Mouse (Mus musculus) cerebellum, adult 11 months (tissue): ENCODE results near the gene Hspb3.

Experiments used
- DNase-seq: peaks from one replicate; pipeline ENCODE4 v3.0.0; 2022

Hspb3 gene

GRCm38 (mm10) chr13:113634732-113635481 is 28.6 kb downstream of the Hspb3 start:
- DNase-seq = no peak

DNA sequence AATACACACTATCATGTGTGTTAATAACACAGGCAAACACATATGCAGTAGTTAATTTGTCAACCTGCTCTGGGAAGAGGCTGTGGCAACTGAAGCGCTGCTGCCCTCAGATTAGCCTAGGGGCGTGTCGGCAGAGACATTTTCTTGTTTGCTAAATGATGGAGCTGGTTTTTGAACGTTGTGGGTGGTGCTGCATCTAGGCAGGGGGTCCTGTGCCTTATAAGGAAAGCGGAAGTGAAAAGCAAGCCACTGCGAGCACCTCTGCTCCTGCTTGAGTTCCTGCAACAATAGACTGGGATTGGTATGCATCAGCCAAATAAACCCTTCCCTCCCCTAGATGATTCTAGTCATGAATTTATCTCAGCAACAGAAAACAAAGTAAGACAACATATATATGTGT is 31.0 kb downstream of the Hspb3 start:
- DNase-seq = no peak

- DNase-seq = no peak
Measured at GRCm38 (mm10) chr13:113627601-113628000, 35.9 kb downstream of the Hspb3 start.

- no peak for DNase-seq
Measured at GRCm38 (mm10) chr13:113622865-113623255, 40.6 kb downstream of the Hspb3 start.

- DNase-seq = no peak
Measured at GRCm38 (mm10) chr13:113622122-113622864, 41.2 kb downstream of the Hspb3 start.

DNA sequence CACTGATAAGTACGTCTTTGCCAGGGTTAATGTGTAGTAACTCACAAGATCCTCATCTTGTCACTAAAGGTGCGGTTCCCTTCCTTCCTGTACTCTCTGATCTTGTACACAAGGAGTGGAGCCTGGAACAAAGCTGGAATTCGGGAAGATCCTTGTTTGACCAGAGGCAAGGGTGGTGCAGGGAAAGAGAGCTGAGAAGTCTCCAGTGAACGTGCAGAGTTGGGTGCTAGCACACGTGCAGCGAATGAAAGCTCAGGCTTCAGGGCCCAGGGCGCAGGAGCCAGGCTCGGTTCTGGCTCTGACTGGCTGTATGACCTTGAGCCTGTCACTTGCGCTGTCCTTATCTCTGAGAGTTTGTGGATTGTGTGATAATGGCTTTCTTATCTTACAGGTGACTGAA is 44.5 kb downstream of the Hspb3 start:
- no peak for DNase-seq

DNA sequence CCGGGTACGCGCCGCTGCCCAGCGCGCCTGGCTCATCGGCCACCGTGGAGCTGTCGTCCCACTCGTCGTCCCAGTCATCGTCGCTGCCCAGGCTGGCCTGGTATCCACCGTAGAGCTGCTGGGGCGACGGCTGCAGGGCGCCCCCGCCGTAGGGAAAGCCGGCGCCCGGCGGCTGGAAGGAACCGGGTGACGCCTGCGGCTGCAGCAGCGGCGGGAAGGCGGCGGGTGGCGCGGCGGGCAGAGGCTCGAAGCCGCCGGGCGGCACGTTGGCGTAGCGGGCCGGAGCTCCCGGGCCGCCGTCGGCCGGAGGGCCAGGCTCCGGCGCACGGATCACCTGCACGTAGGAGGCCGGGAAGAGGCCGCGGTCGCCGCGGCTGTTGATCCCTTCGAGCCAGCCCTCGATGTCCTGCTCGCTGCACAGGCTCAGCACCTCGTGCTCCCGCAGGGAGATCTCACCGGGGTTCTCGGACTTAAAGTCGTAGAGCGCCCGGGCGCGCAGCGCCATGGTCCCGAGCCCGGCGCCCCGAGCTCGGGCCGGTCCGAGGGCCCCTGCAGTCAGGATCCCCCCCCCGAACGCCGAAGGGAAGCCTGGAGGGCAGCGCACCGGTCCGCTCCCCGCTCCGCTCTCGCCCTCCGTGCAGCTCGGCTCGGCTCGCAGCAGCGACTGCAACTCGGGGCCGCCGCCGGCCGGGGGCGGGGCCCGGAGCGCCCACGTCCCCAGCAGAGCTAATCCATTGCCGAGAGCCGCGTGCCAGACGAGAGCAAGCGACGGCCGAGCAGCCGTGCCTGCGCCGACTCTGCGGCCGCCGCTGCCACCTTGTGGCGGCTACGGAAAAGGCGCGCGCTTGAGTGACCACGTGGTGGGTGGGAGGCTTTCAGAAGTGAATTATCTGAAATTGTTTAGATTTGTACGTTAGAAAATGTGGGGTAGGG is 45.3 kb downstream of the Hspb3 start, which contains the start of gene Snx18:
Snx18 (minus strand) TSS at position 674 of the 933 bp plus-strand sequence.
- DNase-seq = peak; percentile 87

GRCm38 (mm10) chr13:113617338-113617890 is 46.1 kb downstream of the Hspb3 start:
- no peak for DNase-seq

- DNase-seq = no peak
Measured at GRCm38 (mm10) chr13:113616751-113617337, 46.6 kb downstream of the Hspb3 start.

DNA sequence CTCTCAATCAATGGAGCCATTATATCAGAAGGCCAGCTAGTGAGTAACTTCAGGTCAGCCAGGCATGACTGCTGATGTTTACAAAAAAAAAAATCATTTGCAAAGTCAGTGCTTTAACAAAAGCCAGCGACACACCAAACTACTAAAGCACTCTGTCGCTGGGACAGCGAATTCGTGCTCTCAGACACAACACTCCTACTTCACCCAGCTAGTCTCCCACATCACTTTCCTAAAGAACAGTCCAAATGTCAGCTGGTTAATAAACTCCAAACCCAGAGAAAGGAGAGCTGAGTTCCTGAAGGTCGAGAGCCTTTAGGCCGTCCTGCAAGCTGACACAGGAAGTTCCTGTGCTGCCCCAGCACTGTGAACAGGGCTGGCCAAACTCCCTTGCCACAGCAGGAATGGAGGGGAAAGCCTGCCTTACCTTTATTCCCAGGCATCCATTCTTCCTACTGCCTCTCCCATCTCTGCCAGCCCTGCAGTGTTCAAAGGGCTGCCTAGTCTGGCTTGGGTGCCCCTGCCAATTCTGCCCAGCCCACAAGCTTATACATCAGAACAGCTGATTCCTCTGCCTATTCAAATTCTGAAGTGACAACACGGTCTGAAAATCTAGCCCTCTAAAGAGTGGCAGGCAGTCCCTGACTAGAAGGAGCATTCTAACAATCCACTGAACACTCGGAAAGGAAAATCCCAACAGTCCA is 47.4 kb downstream of the Hspb3 start:
- no peak for DNase-seq

DNA sequence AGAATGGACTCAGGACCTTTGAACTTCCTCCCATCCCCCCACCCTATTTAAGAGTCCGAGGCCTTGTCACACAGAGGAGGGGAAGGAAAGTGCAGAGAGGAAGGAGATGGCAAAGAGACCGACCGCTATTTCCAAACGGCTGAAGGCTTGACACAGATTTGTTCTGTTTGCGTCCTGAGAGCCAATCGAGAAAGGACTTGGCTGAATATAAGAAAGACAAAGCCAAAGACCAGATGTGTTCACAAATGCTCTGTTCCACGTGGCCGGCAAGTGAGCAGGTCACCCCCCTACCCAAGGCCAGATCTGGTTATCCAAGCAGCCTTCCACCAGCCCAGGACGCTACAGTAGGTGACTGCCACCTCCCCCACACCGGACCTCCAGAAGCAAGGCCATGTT is 47.9 kb downstream of the Hspb3 start:
- no peak for DNase-seq

DNA sequence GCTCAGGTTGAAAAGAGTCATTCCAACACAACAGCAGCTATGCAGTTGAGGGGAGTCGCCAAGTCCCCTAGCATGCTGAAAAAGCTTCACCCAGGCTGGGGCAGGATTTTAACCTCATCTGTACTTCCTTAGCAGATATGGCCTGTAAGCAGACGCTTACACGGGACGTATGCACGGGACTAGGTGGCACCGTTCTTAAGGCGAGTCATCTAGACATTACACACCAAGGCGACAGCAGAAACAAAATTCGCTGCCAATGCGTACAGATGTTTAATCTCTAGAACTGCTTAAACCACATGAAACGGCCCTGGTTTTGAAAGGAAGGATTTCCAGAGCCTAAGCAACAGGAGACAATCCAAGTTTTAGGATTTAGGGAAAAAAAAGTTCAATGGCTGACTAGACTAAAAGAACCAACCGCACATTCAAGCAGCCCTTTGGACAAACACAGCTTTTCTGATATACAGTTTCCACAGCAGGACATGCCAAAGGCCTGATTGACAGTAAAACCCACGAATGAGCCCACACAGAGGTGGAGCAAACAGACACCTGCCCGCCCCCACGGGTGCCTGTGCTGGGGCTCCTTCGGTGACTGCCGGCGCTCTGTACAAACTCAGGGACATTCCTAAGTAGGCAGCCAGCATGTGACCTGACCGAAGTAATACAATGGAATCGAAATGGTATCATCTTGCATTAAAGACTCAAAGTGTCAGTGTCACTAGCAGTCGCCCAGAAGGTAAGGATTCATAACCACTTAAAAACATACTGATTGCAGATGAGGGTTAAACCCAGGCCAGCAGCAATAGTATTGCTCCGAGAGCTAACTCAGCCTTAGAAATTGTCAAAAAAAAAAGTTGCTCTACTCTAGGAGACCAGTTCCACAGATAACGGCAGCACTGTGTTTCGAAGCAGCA is 48.6 kb downstream of the Hspb3 start:
- DNase-seq = peak; percentile 68

GRCm38 (mm10) chr13:113613882-113614281 is 49.6 kb downstream of the Hspb3 start:
- no peak for DNase-seq

- DNase-seq = no peak
Measured at GRCm38 (mm10) chr13:113613341-113613740, 50.1 kb downstream of the Hspb3 start.
